Mouse (Mus musculus) left cerebral cortex, postnatal 36 days (tissue): ENCODE measurements at regions not wholly inside any gene's neighbourhood (a gene's known extent, or its start where the extent isn't known, plus 50 kb on each side); places are given as distances from the start of the nearest gene placed in this dataset.
"Not testable (repeated sequence)": the region's sequence is repeated elsewhere in the genome, so short reads cannot be mapped to it uniquely, and the experiment has no call there.

Experiments used
- DNase-seq, 2 experiments: peaks; one replicate each; pipeline ENCODE4 v3.0.0; 2021 to 2022; ENCODE audit warnings: low spot score in 2 of 2, mixed read lengths in 1 of 2
- intact Hi-C: fragments of 180-260 bp; cut with DNase I; formaldehyde crosslinking; loops from one replicate; pipeline ENCODE4 v1.15.1; 2025

GRCm38 (mm10) chrY:89267946-89268345 is 215.3 kb downstream of the Gm21294 start:
- intact Hi-C loops: not testable (repeated sequence)
- peak; percentile 0 for DNase-seq
